ENCODE assay signal across 13 mouse cellular contexts in the genomic region with DNA sequence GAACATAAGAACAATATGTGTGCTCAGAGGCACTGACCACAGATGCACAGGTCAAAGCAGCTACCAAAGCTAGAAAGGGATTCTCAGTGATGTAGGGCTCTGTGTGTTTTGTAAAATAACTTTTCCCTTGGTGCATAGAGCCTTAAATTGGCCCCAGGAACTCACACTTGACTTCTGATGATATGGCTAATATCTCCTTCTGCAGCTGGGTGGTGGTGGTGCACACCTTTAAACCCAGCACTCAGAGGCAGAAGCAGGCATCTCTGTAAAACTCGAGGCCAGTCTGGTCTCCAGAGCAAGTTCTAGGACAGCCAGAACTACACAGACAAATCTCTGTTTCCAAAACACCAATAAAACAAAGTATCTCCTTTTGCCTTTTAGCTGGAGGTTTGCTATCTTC.
"Had no signal": no experiment of that assay in that cellular context is flagged by ENCODE, and none has a peak within 500 bp of the region (broad histone marks: within the 10 kb centered on the region; RNA-seq: fewer than 3 reads in every experiment).

No protein-coding gene starts in this region.

- H3K27ac ChIP-seq: kidney, embryonic 15.5 days; limb, embryonic 13.5 days; midbrain, embryonic 10.5 days; neural tube, embryonic 15.5 days had no signal

- H3K9ac ChIP-seq: kidney, embryonic 15.5 days; limb, embryonic 13.5 days; neural tube, embryonic 15.5 days had no signal

- ATAC-seq: intestine, embryonic 16.5 days had no signal

- H3K36me3 ChIP-seq: kidney, embryonic 15.5 days; limb, embryonic 13.5 days; midbrain, embryonic 10.5 days; neural tube, embryonic 15.5 days had no signal

- H3K27me3 ChIP-seq: kidney, embryonic 15.5 days; limb, embryonic 13.5 days; neural tube, embryonic 15.5 days had no signal

- H3K9me3 ChIP-seq: kidney, embryonic 15.5 days; limb, embryonic 13.5 days; midbrain, embryonic 10.5 days; neural tube, embryonic 15.5 days had no signal

- H3K4me1 ChIP-seq: kidney, embryonic 15.5 days; limb, embryonic 13.5 days; neural tube, embryonic 15.5 days had no signal

- DNase-seq: kidney, adult 2 months; kidney, postnatal 14 days; lung, adult 18-20 months; midbrain, embryonic 14.5 days; right cerebral cortex, adult 18-20 months; right cerebral cortex, postnatal 25 days; thymus, postnatal 36 days had no signal

- H3K4me2 ChIP-seq: kidney, embryonic 15.5 days; limb, embryonic 13.5 days; neural tube, embryonic 15.5 days had no signal

- H3K4me3 ChIP-seq: kidney, embryonic 15.5 days; limb, embryonic 13.5 days; midbrain, embryonic 10.5 days; myocyte; neural tube, embryonic 15.5 days had no signal
